Mouse (Mus musculus) liver, adult 2 months (tissue): Measurements from ENCODE around the gene Ppp1r3c. TPM values are rescaled to one million over a fixed set of nuclear protein-coding genes. Genes with fewer than 3 reads are reported as not detected.

Experiments used
- DNase-seq: peaks from one replicate; pipeline ENCODE4 v3.0.0-alpha.2; 2011; ENCODE audit warnings: low read depth, low spot score; ENCODE audit errors: extremely low read depth
- H3K27ac ChIP-seq: fragments of 200-500 bp; replicated peaks from 2 replicates; pipeline ENCODE4 v1.5.1; 2012; ENCODE audit warnings: low read depth, mild to moderate bottlenecking, control low read depth, inconsistent platforms, low read length; ENCODE audit not compliant: insufficient read depth
- H3K27me3 ChIP-seq: fragments of 200-500 bp; 2 replicates; pipeline ENCODE4 v1.6.1; 2012; ENCODE audit warnings: mild to moderate bottlenecking, moderate library complexity, low read length, inconsistent platforms; ENCODE audit not compliant: control insufficient read depth, insufficient read depth
- H3K36me3 ChIP-seq: fragments of 200-500 bp; 2 replicates; pipeline ENCODE4 v1.6.1; 2012; ENCODE audit warnings: low read length, inconsistent platforms; ENCODE audit not compliant: control insufficient read depth, insufficient read depth
- H3K4me1 ChIP-seq: fragments of 200-500 bp; 2 replicates; pipeline ENCODE4 v1.6.1; 2011; ENCODE audit warnings: low read length; ENCODE audit not compliant: control insufficient read depth, insufficient read depth
- H3K4me3 ChIP-seq: fragments of 200-500 bp; 2 replicates; pipeline ENCODE4 v1.5.1; 2011; ENCODE audit warnings: low read depth, mild to moderate bottlenecking, control low read depth, low read length, moderate library complexity; ENCODE audit not compliant: insufficient read depth
- H3K79me2 ChIP-seq: fragments of 200-500 bp; 2 replicates; pipeline ENCODE4 v1.6.1; 2012; ENCODE audit warnings: inconsistent platforms, mild to moderate bottlenecking, low read length, moderate library complexity; ENCODE audit not compliant: control insufficient read depth, insufficient read depth
- H3K9ac ChIP-seq: fragments of 200-500 bp; 2 replicates; pipeline ENCODE4 v1.6.1; 2012; ENCODE audit warnings: low read depth, mild to moderate bottlenecking, control low read depth, inconsistent platforms, low read length
- CTCF ChIP-seq: fragments of 200-500 bp; IDR thresholded peaks from 2 replicates; pipeline ENCODE4 v1.5.1; 2011; ENCODE audit warnings: low read depth, low read length, control low read depth
- POLR2A ChIP-seq: fragments of 200-500 bp; IDR thresholded peaks from 2 replicates; pipeline ENCODE4 v1.6.1; 2011; ENCODE audit warnings: low read length, control low read depth; ENCODE audit not compliant: insufficient read depth; ENCODE audit errors: extremely low read depth
- WGBS: fragments of 180-500 bp; shearing (Covaris S2); methylation state at CpG from one replicate; pipeline ENCODE4 v1.1.7; 2018; 5-methylcytosine and 5-hydroxymethylcytosine counted together
- polyA plus RNA-seq: library from polyadenylated mRNA; depleted of rRNA; stranded (reverse); fragments of >200 nt; gene quantifications from 2 replicates; pipeline ENCODE4 v1.2.3, GENCODE M21; 2012
- total RNA-seq: library from RNA; depleted of rRNA; stranded (reverse); fragments of >200 nt; gene quantifications from 2 replicates; pipeline ENCODE4 v1.2.3, GENCODE M21; 2014

Ppp1r3c gene
- total and polyA plus RNA-seq, 2 experiments = 23.3 to 39.9 TPM

DNA sequence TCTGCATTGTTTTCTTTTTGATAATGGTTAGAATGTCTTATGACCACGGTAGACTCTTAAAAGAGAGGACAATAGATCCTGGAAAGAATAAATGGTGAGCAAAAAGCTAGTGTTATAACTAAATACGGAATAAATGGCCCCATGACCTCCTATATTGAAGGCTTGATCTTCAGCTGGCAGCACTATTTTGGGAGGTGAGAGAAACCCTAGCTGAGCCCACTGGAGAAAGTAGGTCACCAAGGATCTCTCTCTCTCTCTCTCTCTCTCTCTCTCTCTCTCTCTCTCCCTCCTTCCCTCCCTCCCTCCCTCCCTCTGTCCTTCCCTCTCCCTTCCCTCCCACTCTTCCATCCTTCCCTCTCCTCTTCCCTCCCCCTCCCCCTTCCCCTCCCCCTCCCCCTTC lies 42.9 kb downstream of the Ppp1r3c start:
- Histone ChIP-seq H3K36me3 (no peaks in the 10 kb centered on the region), H3K9ac (no peak overlapping the region), H3K79me2 (no peaks in the 10 kb centered on the region), H3K27me3 (no peaks in the 10 kb centered on the region), H3K4me1 (peaks cover 9% of the 10 kb centered on the region), H3K27ac (no peak overlapping the region), H3K4me3 (no peak overlapping the region)
- TF ChIP-seq POLR2A (no peak), CTCF (no peak)
- WGBS = 84% methylated on average over 2 of the region's 2 CpGs
- DNase-seq = no peak

DNA sequence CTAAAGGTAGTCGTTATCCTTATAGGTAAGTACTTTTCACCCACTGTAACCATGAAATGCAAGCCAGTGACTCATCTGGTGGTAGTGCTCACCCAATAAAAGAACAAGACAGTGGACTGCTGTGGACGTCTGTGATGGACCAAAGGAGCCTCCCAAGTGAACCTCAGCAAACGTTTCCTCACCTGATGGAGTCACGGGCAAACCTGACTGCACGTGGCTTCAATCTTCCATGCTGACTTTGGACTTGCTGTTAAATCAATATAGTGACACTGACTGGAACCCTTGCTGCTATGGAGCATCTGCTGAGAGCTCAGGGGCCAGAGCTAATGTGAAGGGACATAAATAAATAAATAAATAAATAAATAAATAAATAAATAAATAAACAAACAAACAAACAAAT lies 44.5 kb downstream of the Ppp1r3c start:
- Histone ChIP-seq H3K4me1 (peaks cover 19% of the 10 kb centered on the region), H3K9ac (no peak overlapping the region), H3K79me2 (no peaks in the 10 kb centered on the region), H3K27ac (no peak overlapping the region), H3K4me3 (no peak overlapping the region), H3K36me3 (no peaks in the 10 kb centered on the region), H3K27me3 (no peaks in the 10 kb centered on the region)
- 40% methylated on average over 5 of the region's 5 CpGs for WGBS
- DNase-seq = peak; percentile 68
- no peak for TF ChIP-seq POLR2A
- TF ChIP-seq CTCF = no peak

GRCm38 (mm10) chr19:36691245-36691644 lies 45.2 kb downstream of the Ppp1r3c start:
- TF ChIP-seq CTCF (no peak), POLR2A (no peak)
- no peaks in the 10 kb centered on the region for H3K79me2 ChIP-seq
- H3K4me3 ChIP-seq = no peak overlapping the region
- no peak for DNase-seq
- H3K27ac ChIP-seq = no peak overlapping the region
- H3K27me3 ChIP-seq = no peaks in the 10 kb centered on the region
- H3K4me1 ChIP-seq = peaks cover 19% of the 10 kb centered on the region
- WGBS = 98% methylated on average over 2 of the region's 2 CpGs
- no peak overlapping the region for H3K9ac ChIP-seq
- H3K36me3 ChIP-seq = no peaks in the 10 kb centered on the region

DNA sequence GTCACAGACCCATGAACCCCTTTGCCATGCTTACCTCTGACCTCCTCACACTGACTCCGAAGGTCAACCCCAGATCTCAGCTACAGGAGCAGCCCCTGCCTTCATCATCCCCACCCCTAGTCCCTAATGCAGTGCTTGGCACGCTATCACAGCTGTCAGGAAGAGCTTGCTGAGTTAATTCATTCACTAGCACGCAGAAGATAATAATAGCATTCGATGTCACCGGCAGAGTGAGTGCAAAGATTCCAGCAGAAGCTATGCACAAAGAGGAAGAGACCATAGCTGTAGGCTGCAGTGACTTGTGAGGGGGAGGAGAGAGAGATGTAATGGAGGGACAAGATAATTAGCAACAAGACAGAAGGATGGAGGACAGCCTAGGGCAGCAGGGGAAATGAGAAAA lies 47.2 kb downstream of the Ppp1r3c start:
- no peak overlapping the region for H3K9ac ChIP-seq
- H3K4me1 ChIP-seq = peaks cover 19% of the 10 kb centered on the region
- no peak overlapping the region for H3K4me3 ChIP-seq
- WGBS = 63% methylated on average over 5 of the region's 5 CpGs
- no peaks in the 10 kb centered on the region for H3K79me2 ChIP-seq
- no peak for DNase-seq
- no peak overlapping the region for H3K27ac ChIP-seq
- TF ChIP-seq POLR2A (no peak), CTCF (no peak)
- H3K36me3 ChIP-seq = no peaks in the 10 kb centered on the region
- H3K27me3 ChIP-seq = no peaks in the 10 kb centered on the region

DNA sequence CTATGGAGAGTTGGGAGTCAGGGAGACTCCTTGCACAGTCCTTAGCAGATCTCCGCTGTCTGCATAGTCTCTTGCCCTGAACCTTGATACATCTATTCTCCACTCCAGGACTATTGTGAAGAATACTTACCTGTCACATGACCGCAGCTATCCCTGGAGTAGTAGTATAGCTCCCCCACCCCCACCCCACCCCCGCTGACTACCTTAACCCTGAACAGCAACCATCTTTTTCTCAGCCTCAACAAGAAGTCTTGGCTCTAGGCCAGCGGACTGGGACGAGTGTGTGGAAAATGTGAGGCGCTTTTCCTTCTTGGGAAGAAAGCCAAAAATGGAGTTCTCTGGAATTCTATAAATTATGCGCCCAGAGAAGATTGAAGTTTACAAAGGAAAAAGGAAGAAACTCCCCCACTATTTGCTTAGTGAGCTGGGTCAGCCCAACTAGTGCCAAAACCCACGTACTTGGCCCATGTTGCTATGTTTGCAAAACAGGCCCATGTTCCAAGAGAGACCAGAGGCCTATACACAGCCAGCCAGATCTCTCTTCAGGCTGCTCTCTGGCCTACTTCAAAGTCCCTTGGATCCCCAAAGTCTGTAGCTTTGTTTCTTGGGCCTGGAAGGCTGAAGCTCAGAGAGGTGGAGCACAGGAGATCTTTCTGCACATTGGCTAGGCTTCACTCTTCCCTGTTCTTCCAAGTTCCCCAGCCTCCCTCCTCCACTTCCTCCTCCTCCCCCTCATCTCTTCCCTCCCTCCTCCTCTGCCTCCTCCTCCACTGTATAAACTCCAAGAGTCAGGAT lies 48.4 kb downstream of the Ppp1r3c start:
- H3K4me1 ChIP-seq = peaks cover 19% of the 10 kb centered on the region
- peak; percentile 95 for DNase-seq
- H3K27ac ChIP-seq = peak overlapping the region; percentile 76
- no peak overlapping the region for H3K9ac ChIP-seq
- no peaks in the 10 kb centered on the region for H3K79me2 ChIP-seq
- no peak overlapping the region for H3K4me3 ChIP-seq
- WGBS = 36% methylated on average over 8 of the region's 8 CpGs
- no peak for TF ChIP-seq CTCF
- TF ChIP-seq POLR2A = no peak
- H3K36me3 ChIP-seq = no peaks in the 10 kb centered on the region
- H3K27me3 ChIP-seq = no peaks in the 10 kb centered on the region

GRCm38 (mm10) chr19:36687044-36687443 lies 49.4 kb downstream of the Ppp1r3c start:
- DNase-seq = no peak
- WGBS = 80% methylated on average over 9 of the region's 9 CpGs

More at GRCm38 (mm10) chr19:36687044-36687443, 49.4 kb downstream of the Ppp1r3c start:
- no peak overlapping the region for H3K4me3 ChIP-seq
- no peaks in the 10 kb centered on the region for H3K36me3 ChIP-seq
- H3K79me2 ChIP-seq = no peaks in the 10 kb centered on the region
- peaks cover 19% of the 10 kb centered on the region for H3K4me1 ChIP-seq
- H3K27ac ChIP-seq = no peak overlapping the region
- H3K27me3 ChIP-seq = no peaks in the 10 kb centered on the region
- H3K9ac ChIP-seq = no peak overlapping the region
- no peak for TF ChIP-seq POLR2A
- TF ChIP-seq CTCF = no peak
